Mouse (Mus musculus) CD4-positive helper T cell, adult 2 months (primary cell): ENCODE measurements at regions not wholly inside any gene's neighbourhood (a gene's known extent, or its start where the extent isn't known, plus 50 kb on each side); places are given as distances from the start of the nearest gene placed in this dataset.

Source experiments
- DNase-seq: peaks from one replicate; pipeline ENCODE4 v3.0.0-alpha.2; 2012; ENCODE audit warnings: low read depth, missing footprints, low spot score

GRCm38 (mm10) chr17:85508386-85508785 lies 105.0 kb upstream of the Six3 start:
- DNase-seq, result no peak

GRCm38 (mm10) chr17:85512971-85513370 lies 100.4 kb upstream of the Six3 start:
- no peak for DNase-seq

GRCm38 (mm10) chr17:85513936-85514335 lies 99.5 kb upstream of the Six3 start:
- DNase-seq, result no peak

- no peak for DNase-seq
Observed at GRCm38 (mm10) chr17:85514396-85514795, 99.0 kb upstream of the Six3 start.

GRCm38 (mm10) chr17:85517301-85517700 lies 96.1 kb upstream of the Six3 start:
- no peak for DNase-seq

- DNase-seq, result no peak
Observed at GRCm38 (mm10) chr17:85518513-85518912, 94.9 kb upstream of the Six3 start.

GRCm38 (mm10) chr17:85527327-85527698 lies 86.1 kb upstream of the Six3 start:
- no peak for DNase-seq

GRCm38 (mm10) chr17:85528105-85529004 lies 85.1 kb upstream of the Six3 start:
- no peak for DNase-seq

GRCm38 (mm10) chr17:85536311-85536710 lies 77.1 kb upstream of the Six3 start:
- DNase-seq, result no peak

- DNase-seq, result no peak
Observed at GRCm38 (mm10) chr17:85541258-85541777, 72.1 kb upstream of the Six3 start.

GRCm38 (mm10) chr17:85548061-85548460 lies 65.3 kb upstream of the Six3 start:
- DNase-seq, result no peak

- DNase-seq, result peak; percentile 7
Observed at GRCm38 (mm10) chr17:85561006-85561405, 52.4 kb upstream of the Six3 start.

- no peak for DNase-seq
Observed at GRCm38 (mm10) chr17:85562510-85563266, 50.7 kb upstream of the Six3 start.

- DNase-seq, result no peak
Observed at GRCm38 (mm10) chr17:85563391-85563790, 50.0 kb upstream of the Six3 start.
